Mouse (Mus musculus) lung, postnatal 0 days (tissue): ENCODE results near the gene Gm20219.

Experiments
- CTCF ChIP-seq: IDR thresholded peaks from 2 replicates; pipeline ENCODE4 v1.5.1; 2016; ENCODE audit warnings: antibody characterized with exemption, mild to moderate bottlenecking
- EP300 ChIP-seq: IDR thresholded peaks from 2 replicates; pipeline ENCODE4 v1.6.1; 2016; ENCODE audit warnings: antibody characterized with exemption, mild to moderate bottlenecking, control low read depth

GRCm38 (mm10) chr17:56536874-56537273, 17.3 kb downstream of the Gm20219 start:
- no peak for TF ChIP-seq CTCF
- TF ChIP-seq EP300, result no peak
